Mouse (Mus musculus) spleen, embryonic (tissue): ENCODE measurements at regions not wholly inside any gene's neighbourhood (a gene's known extent, or its start where the extent isn't known, plus 50 kb on each side); places are given as distances from the start of the nearest gene placed in this dataset.
"Not testable (repeated sequence)": the region's sequence is repeated elsewhere in the genome, so short reads cannot be mapped to it uniquely, and the experiment has no call there.

Experiments used
- CTCF ChIA-PET: fragments of 350-600 bp; sonication (Branson Sonifier 250); formaldehyde crosslinking; loops from one replicate; lab custom pipeline; 2022; lab: Charles Lee

DNA sequence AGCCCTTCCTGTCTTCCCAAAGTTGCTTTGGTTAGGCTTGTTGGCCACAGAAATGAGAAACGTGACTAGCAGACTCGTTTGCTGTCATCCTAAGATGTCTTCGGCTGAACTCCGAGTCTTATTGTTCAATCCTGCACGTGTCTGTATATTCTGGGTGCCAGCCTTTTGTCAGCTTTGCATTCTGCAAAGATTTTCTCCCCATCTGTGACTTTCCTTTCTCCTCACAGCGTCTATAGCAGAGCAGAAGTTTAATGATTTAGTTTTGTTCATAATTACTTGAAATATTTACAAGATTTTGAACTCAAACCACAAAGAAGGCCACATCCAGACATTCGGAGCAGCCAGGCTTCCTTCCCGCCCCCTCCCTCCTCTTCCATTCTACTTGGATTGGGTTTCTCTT, 152.5 kb downstream of the Kif26a start:
- CTCF ChIA-PET = no interaction called here

DNA sequence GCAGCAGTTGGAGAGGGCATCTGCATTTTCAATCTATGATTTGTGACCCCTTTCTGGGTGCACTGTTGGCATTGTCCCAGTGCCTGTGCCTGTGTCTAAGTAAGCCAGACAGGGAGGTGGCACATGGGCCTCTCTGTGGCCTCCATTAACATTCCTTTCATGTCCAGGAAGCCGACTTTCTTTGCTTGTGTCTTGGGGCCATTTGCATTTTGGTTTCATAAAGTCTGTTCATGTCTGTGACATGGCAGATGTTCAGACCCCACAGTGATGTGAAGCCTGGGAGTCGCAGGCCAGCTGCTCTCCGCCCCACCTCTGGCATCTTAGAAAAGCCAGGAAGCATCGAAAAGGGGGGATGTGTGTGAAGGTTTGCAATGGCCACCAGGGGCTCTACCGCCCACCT, 153.1 kb downstream of the Kif26a start:
- CTCF ChIA-PET = no interaction called here

DNA sequence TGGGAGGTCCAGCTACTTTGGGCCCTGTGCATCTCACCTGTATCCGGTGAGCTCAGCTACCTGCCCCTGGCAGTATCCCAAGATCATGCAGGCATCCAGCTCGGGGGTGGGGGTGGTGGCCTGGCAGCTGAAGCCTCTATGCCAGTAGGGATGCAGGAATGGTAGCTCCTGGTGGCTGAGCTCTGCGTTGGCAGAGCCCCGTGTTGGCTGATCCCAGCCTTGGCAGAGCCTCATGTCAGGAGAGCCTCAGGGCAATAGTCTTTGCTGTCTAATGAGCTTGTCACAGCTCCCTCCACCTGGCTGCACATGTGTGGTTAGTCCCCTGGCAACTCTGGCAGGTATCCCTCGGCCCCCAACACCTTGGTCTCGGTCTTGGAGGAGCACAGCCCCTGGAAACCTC, 153.6 kb downstream of the Kif26a start:
- CTCF ChIA-PET = interaction anchor here (0.7 kb wide), 1 partner anchor 167 kb away, joined by 3 read pairs; no protein-coding TSS in a partner anchor

DNA sequence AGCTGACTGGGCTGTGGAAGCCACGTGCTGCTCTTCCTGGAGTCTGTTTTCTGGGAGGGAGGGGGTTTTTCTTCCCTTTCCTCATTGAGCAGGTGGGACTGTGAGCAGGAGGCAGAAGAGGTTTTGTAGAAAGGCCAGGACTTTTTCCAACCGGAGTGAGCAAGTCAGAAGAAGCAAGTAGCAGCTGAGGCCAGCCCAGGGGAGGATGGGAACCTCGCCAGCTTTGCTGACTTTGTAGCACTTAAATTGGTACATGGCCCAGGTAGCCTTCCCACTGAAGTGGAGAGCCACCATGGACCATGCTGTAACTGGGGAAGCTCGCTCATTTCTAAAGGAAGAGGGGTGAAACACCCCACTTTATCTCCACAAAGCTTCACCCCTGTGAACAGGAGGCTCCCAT, 154.1 kb downstream of the Kif26a start:
- CTCF ChIA-PET = interaction anchor here (0.7 kb wide), 1 partner anchor 167 kb away, joined by 3 read pairs; no protein-coding TSS in a partner anchor

DNA sequence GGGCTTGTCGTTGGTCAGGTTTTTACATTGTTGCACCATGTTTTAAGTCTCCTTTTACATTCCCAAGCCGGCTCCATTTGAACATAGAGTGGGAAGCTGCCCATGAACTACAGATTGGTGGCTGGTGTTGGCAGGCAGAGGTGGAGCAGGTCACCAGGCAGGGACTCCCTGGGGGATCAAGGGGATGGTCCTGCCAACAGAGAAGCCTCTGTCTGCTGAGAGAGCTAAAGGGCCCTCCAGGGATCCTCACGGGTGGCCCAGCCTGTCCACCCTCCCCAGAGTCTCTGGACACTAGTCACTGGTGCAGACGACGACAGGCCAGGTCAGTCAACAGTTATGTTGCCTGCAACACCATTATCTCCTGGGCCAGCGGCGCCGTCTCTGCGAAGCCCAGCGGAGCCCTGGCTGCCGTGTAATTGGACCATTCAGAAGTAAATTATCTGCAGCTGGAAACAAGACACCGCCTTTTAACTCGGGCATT, 155.4 kb downstream of the Kif26a start:
- CTCF ChIA-PET = no interaction called here

DNA sequence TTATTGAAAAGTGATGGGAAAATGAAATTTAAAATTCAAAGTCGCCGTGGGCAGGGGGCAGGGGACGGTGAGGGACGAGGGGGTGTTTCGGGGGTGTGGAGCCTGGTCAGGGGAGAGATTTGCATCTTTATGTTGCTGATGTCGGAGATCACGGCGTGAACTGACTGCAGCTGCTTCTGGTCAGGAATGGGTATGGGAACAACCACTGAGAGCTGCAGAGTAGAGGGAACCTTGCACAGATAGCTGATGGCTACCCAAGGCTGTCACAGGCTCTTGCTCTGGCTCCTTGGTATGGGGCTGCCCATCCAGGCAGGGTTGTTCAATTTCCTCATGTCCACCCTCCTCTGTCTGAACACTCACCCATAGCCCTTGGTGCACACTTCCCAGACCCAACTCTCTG, 155.9 kb downstream of the Kif26a start:
- CTCF ChIA-PET = no interaction called here

DNA sequence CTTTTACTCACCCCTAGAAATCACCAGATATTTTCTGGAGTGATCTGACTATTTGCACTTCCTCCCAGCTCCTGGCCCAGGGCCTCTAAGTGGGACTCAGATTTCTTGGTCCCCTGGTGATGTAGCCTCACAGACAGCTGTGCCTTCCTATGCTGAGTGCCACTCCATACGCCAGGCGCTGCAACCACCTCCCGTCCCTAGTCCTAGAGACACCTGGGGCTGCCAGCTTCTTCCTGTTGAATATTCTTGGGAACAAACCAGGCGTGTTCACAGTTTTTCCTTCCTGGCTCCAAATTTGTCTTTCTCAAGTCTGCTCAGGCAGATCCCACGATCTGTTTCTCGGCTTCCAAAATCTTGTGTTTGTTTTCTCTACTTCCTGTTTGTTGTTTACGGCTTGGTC, 160.2 kb downstream of the Kif26a start:
- CTCF ChIA-PET = no interaction called here

DNA sequence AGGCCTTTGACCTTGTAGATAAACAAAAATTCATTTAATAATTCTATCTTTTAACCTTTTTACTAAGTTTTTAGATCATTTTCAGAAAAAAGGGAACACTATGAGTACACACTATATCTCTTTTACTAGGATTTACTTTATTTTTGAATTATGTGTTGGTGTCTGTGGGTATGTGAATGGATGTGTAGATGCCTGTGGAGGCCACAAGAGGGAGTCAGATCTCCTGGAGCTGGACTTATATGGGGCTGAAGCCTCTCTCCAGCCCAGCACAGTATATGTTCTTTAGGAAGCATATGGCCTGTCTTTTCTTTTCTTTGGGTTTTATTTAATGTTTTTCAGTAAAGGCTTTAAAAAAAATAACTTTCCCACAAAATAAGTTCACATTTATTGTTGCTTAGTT, 162.0 kb downstream of the Kif26a start:
- CTCF ChIA-PET = no interaction called here

DNA sequence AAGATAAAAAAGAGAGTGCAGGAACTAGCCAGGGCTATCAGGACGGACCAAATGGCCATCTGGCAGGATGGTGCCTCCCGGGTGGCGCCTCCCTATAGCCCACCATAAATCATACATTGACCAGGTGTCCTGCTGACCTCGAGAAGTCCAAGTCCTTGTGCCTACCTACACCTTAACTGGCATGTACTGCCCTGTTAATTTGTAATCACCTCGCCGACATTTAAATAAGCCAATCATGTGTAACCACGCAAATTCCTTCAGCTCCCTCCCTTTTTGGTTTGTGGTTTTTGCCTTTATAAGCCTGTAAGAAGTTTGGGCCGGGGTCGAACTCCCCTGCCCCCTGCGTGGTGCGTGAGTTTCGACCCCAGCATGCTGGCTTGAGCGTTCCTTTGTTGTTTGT, 163.1 kb downstream of the Kif26a start:
- CTCF ChIA-PET = not testable (repeated sequence)

DNA sequence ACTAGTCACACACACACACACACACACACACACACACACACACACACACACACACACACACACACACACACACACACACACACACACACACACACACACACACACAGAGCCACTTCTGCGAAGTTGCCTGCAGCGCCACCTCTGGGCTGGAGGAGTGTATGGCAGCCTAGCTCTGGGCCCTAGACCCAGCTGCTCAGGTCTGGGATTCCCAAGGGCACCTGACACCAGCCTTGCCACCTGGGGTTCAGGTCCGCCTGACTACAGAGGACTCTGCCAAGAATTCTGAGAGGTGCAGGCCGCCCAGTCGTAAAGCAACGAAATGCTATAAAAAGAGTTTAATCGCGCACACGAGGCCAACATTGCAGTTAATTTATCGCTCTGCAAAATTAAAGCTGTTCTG, 163.8 kb downstream of the Kif26a start:
- CTCF ChIA-PET = no interaction called here

DNA sequence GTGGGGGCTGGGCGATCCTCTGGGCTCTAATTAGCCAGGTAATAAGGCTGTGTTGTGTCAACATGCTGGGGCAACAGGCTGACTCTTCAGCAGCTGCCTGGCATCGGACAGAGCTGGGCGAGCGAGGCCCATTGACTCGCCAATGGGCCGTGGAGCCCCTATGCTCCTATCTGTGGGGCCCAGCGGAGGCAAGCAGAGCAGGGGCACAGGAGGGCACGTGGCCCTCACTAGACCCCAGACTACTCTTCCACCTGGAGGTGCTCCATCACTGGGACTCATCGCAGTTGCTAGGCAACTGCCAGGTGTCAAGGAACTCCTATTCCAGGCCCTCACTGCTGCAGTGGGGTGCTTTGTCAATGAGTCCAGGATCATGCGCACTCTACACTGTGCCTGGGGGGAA, 164.7 kb downstream of the Kif26a start:
- CTCF ChIA-PET = no interaction called here

DNA sequence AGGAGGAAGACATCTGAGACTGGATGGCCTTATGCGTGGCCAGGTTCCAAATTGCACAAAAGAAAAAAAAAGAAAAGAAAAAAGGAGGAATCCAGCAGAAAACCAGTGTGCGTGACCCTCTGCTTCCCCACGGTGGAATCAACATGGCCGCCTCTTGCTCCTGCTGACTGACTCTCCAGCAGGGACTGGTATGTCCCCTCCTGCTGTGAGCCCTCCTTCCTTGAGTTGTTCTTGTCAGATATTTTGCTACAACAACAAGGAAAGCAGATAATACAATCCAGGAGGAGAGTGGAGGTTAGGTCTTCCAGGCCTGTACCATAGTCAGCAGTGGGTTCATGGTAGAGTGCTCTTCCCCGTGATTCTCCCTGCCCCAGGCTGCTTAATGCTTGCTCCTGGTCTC, 168.8 kb downstream of the Kif26a start:
- CTCF ChIA-PET = no interaction called here

DNA sequence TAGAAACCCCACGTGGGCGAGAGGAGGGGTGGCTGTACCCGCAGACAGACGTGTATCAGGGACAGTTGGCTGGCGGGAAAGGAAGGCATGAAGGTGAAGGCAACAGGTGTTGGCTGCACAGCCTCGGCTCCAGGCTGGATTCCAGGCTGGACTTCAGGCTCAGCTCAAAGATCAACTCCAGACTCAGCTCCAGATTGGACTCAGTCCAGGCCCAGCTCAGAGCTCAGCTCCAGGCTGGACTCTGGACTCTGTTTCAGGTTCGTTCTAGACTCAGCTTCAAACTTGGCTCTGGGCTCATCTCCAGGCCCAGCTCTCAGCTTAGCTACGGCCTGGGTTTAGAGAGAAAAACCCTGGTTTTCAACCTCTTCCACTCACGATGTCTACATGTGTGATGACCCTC, 171.2 kb downstream of the Kif26a start:
- CTCF ChIA-PET = no interaction called here

DNA sequence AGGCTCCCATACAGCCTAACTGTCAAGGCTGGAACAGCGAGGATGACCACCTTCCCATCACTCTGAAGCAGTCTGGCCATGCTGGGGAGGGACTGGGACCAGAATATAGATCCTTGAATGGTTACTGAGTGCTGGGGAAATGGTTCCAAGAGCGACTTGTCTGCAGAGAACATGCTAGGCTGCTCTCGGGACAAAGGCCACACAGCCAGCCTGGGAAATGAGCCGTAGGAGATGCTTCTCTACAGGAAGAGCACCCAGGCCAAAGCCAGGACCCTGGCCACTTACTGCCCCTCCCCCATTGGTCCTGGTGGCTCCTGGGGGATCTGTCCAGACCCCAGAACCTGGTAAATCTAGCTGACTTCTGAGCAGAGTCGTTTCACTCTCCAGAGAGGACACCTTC, 170.8 kb upstream of the A530016L24Rik start:
- CTCF ChIA-PET = no interaction called here

DNA sequence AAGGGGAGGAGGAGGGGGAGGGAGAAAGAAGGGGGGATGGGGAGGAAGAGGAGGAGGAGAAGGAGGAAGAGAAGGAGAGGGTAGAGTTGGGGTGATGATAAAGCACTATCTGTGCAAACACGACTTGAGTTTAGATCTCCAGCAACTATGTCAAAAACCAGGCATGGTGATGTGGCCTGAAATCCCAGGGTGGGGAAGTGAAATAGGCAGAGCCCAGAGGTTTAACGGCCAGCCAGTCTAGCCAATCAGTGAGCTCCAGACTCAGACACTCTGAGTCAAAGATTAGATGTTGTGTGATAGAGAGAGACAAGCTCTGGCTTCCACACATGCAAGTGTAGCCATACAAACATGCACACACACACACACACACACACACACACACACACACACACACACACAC, 167.1 kb upstream of the A530016L24Rik start:
- CTCF ChIA-PET = no interaction called here

DNA sequence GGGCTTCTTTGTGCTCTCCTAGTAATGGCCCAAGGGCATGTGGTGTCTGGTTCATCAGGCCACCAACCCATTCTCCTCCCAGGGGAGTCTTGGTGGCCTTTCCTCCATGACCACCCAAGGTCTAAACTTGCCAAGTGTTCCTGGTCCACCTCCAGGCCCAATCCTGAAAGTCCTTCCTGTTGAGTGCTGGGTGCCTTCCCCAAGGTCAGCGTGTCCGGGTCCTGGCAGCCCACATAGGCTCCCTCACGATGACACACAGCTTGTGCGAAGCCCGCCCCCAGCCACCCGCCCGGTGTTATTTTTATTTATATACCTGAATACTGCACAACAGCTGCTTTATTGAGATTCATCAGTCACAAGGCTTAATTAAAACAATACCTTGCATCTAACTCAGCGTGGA, 161.8 kb upstream of the A530016L24Rik start:
- CTCF ChIA-PET = no interaction called here

DNA sequence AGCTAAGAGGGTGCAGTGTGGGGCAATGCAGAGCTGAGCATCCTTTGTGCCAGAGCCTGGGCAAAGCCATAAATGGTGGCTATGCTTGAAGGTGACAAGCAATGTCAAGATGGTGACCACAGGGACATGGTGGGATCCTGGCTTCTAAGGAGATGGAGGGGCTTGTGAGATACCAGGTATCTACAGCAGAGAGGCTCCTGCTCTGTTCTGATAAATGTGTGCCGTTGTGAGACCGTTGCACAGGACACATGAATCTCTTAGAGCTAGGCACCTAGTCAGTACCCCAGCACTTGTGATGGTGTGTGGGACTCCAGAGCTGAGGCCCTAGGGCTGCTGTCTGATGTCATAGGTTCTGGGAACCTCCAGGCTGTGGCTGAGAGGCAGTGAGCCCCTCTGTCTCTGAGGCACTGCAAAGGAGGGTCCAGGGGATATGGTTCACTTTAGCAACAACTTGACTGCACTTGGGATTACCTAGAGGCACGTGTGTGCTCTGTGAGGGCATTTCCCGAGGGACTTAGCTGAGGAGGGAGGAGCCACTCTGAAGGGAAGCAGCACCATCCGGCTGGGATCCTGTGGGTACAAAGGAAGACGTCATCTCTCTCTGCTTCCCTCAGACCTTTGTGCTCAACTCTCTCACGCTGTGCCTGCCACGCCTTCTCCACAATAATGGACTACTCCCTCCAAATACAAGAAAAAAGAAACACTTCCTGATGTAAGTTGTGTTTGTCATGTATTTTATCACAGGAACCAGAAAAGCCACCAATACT, 160.3 kb upstream of the A530016L24Rik start:
- CTCF ChIA-PET = no interaction called here

DNA sequence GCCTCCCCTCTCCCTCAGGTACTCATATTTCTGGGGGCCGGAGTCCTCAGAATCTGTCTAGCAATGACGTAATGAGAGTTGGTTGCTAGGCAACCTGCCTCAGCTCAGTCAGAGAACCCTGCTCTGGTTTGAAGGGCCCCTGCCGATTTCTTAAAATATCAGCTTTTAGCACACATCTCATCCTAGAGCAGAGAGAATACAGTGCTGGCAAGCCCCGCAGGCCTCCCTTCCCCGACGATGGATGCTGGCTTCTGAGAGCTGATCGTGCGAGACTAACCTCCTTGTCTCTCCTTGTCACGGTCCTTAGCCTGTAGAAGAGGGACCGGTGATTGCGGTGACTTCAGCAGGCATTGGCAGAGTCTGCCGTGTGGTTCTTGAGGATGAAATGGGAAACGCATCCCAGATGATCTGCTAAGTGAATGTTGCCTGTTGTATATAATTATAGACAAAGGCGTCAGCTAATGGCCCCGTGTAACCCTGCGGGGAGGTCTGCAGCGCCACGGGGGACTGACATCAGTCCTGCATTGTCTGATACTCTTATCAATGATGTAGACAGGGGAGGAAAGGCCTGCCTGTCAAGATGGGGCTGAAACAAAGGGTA, 159.4 kb upstream of the A530016L24Rik start:
- CTCF ChIA-PET = no interaction called here

DNA sequence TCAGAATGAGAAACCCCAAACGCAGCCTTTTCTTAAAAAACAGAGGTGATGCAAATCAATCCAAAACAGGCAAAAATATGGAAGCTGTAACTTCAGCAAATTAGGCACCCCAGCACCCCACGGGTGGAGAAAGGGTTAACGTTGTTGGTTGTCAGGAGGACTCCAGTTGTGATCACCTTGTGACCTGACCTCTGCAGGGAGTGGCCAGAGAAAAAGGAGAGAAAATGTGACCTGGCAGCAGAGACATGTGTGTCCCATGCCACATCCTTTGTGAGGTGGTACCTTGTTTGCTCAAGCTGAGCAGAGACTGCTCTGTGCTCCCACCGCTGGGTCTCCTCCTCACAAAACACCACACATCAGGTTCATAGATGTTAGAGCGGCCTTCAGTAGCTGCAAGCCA, 158.7 kb upstream of the A530016L24Rik start:
- CTCF ChIA-PET = no interaction called here

DNA sequence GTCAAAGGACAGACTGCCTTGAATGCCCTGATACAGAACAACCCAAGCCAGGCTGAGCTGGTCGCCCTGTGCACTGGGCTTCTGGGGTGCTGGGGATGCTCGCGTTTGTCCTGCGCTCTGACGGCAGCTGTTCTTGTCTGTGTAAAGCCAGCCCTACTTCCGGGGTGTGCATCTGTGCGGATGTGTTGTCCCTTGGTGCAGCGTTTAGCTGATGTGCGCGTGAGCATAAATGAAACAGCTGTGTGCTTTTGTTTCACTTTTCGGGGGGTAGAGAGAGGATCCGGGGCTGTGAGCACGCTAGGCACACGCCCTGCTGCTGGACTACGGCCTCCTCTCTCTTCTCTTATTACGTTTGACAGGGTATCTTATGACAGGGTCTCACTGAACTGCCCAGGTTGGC, 158.2 kb upstream of the A530016L24Rik start:
- CTCF ChIA-PET = no interaction called here

DNA sequence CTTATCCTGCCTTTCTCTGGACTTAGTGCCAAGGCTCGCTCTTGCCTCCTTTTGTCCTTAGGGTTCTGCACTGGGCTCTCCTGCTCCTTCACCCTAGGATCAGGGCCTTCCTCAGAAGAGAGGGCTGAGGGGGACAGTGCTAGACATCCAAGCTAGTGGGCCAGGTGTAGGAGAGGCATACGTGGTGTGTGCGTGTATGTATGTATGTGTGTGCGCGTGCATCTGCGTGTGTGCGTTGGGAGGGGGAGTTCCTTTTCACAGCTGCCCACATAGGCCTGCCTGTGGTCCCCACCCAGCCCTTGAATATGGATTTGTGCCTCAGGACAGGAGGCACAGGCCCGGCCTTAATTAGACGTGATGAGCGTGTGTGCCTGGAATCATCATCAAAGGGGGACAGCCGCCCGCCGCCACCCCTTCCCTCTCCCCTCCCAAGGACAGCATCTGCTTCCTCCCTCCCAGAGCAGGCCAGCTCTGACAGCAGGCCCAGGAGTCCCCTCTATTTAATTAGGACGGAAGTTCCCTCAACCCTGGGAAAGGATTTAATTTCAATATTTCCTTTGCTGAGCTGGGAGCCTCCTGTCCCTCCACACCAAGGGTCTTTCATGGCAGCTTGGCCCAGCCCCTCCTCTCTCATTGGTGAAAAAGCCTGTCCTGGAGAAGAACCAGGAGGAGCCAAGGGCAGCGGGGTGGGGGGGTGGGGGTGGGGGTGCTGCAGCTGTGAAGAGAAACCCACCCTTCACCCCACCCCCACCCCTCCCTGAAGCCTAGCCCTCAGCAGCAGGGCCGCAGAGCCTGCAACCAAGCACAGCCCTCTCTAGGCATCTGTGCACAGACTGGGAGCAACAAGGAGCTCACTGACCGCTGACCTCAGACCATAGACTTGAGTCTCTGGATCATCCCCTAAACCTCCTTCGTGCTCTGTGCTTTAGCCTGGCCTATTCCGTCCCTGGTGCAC, 155.8 kb upstream of the A530016L24Rik start:
- CTCF ChIA-PET = no interaction called here
